Mouse (Mus musculus): ENCODE results near the gene Gm4952. TPM values are rescaled to one million over a fixed set of nuclear protein-coding genes. Genes with fewer than 3 reads are reported as not detected.

Gm4952 gene
- polyA plus RNA-seq, 1 experiment = 0.10 TPM

DNA sequence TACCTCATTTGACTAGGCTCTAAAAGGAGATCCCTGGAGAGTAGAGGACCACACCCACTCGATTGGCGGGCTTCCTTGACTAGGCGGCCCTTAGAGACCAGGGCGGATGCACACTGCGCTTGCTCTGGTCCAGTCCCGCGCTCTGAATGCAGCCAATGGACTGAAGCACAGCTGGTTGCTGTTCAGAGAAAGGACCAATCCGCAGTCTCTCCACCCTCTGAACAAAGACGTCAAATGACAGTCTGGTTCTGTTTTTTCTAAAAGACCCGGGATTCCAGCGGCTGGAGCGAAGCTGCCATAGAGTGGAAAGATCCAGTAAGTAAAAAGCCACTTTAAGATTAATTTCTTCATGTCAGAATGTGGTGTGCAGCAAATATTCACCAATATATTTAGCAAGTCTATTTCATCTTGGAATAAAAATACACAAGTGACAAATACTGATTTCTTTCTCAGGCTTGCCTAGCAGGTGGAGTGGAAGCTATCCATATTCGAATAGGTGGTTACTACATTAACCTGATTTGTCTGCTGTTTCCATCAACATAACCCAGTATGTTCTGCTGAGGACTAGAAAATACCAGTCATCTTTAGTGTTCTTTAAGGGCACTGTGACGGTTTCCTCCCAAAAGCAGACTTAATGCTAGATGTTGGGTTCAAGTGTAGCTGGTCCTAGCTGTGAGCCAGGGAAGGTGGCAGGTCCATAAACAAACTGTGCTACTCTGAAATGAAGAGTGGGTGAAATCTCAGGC lies 26.3 kb upstream of the Gm4952 start:
- no peaks in the 10 kb centered on the region for H3K4me1 ChIP-seq (ENCODE audit: control insufficient read depth, insufficient read depth, low read length)
- peak overlapping the region; percentile 4; the same call in 1 of the 2 replicates for H3K4me3 ChIP-seq (ENCODE audit: insufficient read depth, low read length)
- H3K27ac ChIP-seq (ENCODE audit: insufficient read depth, low read length) = no peak overlapping the region

DNA sequence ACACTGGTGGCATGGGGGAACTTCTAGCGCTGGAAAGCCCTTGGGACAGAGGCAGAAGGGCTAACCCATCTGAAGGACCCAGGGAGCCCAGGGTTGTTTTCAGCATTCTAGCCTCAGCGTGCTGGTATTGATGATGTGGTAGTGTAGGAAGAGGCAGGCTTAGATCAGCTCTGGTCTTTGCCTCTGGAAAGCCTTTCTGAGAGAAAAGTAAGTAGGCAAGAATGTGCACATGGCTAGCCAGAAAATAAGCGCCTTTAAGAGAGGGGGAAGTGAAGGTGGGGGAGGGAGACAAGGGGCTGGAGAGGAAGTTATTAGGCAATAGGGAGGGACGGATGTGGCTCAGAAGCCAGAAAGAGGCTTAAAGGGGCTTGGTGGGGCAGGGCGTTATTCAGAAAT lies 25.8 kb upstream of the Gm4952 start:
- TF ChIP-seq CTCF (IDR thresholded peaks at IDR 0.05; ENCODE audit: extremely low read depth, insufficient read depth, low read length) (no peak), POLR2A (IDR thresholded peaks at IDR 0.05; ENCODE audit: extremely low read depth, insufficient read depth, low read length) (no peak)
- H3K27ac ChIP-seq (ENCODE audit: insufficient read depth, low read length) = no peak overlapping the region
- 0 out of 2 replicates have a peak overlapping the region, but pooled peaks have one; percentile 4 for H3K4me3 ChIP-seq (ENCODE audit: insufficient read depth, low read length)

More for the DNA sequence above, 26.3 kb upstream of the Gm4952 start:
- no peak for TF ChIP-seq CTCF (IDR thresholded peaks at IDR 0.05; ENCODE audit: extremely low read depth, insufficient read depth, low read length)
- TF ChIP-seq POLR2A (IDR thresholded peaks at IDR 0.05; ENCODE audit: extremely low read depth, insufficient read depth, low read length) = no peak

DNA sequence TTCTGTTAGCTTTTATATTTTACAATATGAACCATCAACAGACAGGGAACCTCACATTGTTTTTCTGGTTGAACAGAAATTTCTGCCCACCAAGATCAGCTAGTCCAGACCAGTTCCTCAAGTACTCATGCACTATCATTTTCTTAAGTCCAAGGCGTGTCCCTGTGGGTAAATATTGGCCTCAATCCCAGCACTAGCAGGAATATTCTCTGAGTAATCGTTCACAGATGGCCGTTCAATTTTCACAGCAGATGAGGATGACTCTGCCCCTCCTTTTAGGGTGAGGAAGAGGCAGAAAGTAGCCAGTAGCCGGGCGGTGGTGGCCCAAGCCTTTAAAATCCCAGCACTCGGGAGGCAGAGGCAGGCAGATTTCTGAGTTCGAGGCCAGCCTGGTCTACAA lies 24.7 kb upstream of the Gm4952 start:
- Histone ChIP-seq H3K27ac (ENCODE audit: insufficient read depth, low read length) (no peak overlapping the region), H3K4me1 (ENCODE audit: control insufficient read depth, insufficient read depth, low read length) (no peaks in the 10 kb centered on the region)
- TF ChIP-seq CTCF (IDR thresholded peaks at IDR 0.05; ENCODE audit: extremely low read depth, insufficient read depth, low read length) (no peak), POLR2A (IDR thresholded peaks at IDR 0.05; ENCODE audit: extremely low read depth, insufficient read depth, low read length) (no peak)

More for the DNA sequence above, 25.8 kb upstream of the Gm4952 start:
- no peaks in the 10 kb centered on the region for H3K4me1 ChIP-seq (ENCODE audit: control insufficient read depth, insufficient read depth, low read length)

DNA sequence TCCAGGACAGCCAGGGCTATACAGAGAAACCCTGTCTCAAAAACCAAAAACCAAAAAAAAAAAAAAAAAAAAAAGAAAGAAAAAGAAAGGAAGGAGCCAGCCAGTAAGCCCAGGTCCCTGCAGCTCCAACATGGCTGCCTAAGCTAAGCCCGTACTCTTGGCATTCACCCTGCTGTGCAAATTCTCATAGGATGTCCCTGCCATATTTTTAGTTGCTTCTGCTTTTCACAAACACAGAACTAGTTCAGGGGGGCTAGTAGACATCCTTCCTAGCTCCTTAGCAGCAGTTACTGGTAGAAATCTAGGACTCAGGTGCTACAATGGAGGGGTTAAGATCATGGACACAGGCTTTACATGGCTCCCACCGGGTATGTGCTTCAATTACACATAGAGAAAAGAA lies 24.3 kb upstream of the Gm4952 start:
- Histone ChIP-seq H3K27ac (ENCODE audit: insufficient read depth, low read length) (no peak overlapping the region), H3K4me3 (ENCODE audit: insufficient read depth, low read length) (no peak overlapping the region), H3K4me1 (ENCODE audit: control insufficient read depth, insufficient read depth, low read length) (no peaks in the 10 kb centered on the region)
- TF ChIP-seq CTCF (IDR thresholded peaks at IDR 0.05; ENCODE audit: extremely low read depth, insufficient read depth, low read length) = no peak
- no peak for TF ChIP-seq POLR2A (IDR thresholded peaks at IDR 0.05; ENCODE audit: extremely low read depth, insufficient read depth, low read length)

More for the DNA sequence above, 24.7 kb upstream of the Gm4952 start:
- no peak overlapping the region for H3K4me3 ChIP-seq (ENCODE audit: insufficient read depth, low read length)

DNA sequence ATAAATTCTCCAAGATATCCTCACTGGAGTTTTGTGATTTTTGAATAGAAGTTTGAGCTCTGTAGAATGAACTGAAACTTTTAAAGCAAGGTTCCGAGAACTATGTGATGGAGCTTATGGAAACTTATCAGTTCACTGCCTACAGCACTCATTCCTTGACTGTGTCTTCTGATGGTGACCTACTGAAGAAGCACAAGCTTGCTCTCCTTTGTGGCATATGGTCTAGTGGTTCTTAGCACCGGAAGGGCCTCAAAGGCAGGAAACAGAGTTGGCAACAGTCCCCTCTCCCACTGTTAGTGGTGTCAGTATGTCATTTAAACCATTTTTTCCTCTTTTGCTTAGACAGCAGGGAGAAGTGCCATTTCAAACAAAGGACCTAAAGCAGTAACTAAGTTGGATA lies 23.1 kb upstream of the Gm4952 start:
- TF ChIP-seq POLR2A (IDR thresholded peaks at IDR 0.05; ENCODE audit: extremely low read depth, insufficient read depth, low read length) = no peak
- no peak for TF ChIP-seq CTCF (IDR thresholded peaks at IDR 0.05; ENCODE audit: extremely low read depth, insufficient read depth, low read length)

DNA sequence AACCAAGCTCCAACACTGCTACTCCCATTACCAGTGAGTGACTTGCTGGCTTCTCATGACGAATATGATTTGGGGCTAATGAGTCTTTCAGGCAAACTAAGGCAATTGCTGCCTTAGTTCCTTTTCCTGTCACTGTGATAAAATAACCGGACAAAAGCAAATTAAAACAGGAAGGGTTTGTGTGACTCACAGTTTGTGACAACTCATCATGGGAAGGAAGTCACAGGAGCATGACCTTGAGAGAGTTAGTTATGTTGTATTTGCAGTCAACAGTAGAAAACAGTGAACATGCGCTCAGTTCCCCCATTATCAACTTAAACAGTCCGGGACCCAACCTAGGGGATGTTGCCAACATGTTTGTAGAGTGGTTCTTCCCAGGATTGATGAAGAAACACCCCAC lies 14.5 kb upstream of the Gm4952 start:
- Histone ChIP-seq H3K4me3 (ENCODE audit: insufficient read depth, low read length) (no peak overlapping the region), H3K4me1 (ENCODE audit: control insufficient read depth, insufficient read depth, low read length) (no peaks in the 10 kb centered on the region), H3K27ac (ENCODE audit: insufficient read depth, low read length) (no peak overlapping the region)
- TF ChIP-seq CTCF (IDR thresholded peaks at IDR 0.05; ENCODE audit: extremely low read depth, insufficient read depth, low read length) (no peak), POLR2A (IDR thresholded peaks at IDR 0.05; ENCODE audit: extremely low read depth, insufficient read depth, low read length) (no peak)

More for the DNA sequence above, 23.1 kb upstream of the Gm4952 start:
- H3K27ac ChIP-seq (ENCODE audit: insufficient read depth, low read length) = no peak overlapping the region
- H3K4me3 ChIP-seq (ENCODE audit: insufficient read depth, low read length) = no peak overlapping the region
- no peaks in the 10 kb centered on the region for H3K4me1 ChIP-seq (ENCODE audit: control insufficient read depth, insufficient read depth, low read length)

DNA sequence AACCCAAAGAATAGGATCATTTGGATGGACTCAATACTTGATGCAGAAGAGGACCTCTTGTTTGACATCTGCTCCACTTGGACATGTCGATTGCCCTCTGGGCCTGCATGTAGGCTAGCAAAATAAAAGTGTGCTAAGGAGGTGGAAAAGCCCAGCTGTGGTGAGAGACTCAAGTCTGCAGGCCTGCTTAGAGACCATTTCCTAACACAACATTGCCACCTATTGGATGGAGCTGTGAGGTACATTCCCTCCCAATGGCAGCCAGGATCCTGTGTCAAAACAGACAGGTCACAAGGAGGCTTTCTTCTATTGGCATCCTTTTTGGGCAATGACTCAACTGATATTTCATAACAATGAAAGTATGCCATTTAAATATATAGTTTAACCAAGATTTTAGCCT lies 7.9 kb upstream of the Gm4952 start:
- Histone ChIP-seq H3K4me1 (ENCODE audit: control insufficient read depth, insufficient read depth, low read length) (no peaks in the 10 kb centered on the region), H3K27ac (ENCODE audit: insufficient read depth, low read length) (no peak overlapping the region), H3K4me3 (ENCODE audit: insufficient read depth, low read length) (no peak overlapping the region)
- TF ChIP-seq POLR2A (IDR thresholded peaks at IDR 0.05; ENCODE audit: extremely low read depth, insufficient read depth, low read length) (no peak), CTCF (IDR thresholded peaks at IDR 0.05; ENCODE audit: extremely low read depth, insufficient read depth, low read length) (peak; percentile 92)

DNA sequence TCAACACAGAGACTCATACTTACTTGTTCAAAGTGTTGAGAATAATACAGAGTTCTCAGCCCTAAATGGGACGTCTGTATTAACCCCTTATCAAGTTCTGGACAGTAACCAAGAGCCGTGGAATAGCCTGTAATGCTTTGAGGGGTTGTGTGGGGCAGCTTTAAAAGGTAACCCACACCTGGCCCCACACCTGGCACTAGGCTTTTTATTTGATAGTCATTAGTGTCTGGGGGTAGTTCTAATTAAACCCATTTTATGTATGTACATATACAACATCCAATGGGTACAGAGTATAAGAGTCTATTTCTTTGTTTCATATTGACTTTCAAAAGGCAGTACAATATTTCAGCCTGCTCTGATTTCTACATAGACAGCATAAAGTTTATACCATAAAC lies 4.6 kb upstream of the Gm4952 start:
- peak overlapping the region; percentile 99 for H3K4me3 ChIP-seq (ENCODE audit: insufficient read depth, low read length)
- no peaks in the 10 kb centered on the region; the same call in 1 of the 2 replicates for H3K4me1 ChIP-seq (ENCODE audit: control insufficient read depth, insufficient read depth, low read length)
- no peak overlapping the region for H3K27ac ChIP-seq (ENCODE audit: insufficient read depth, low read length)
- TF ChIP-seq CTCF (IDR thresholded peaks at IDR 0.05; ENCODE audit: extremely low read depth, insufficient read depth, low read length) = no peak
- no peak for TF ChIP-seq POLR2A (IDR thresholded peaks at IDR 0.05; ENCODE audit: extremely low read depth, insufficient read depth, low read length)

DNA sequence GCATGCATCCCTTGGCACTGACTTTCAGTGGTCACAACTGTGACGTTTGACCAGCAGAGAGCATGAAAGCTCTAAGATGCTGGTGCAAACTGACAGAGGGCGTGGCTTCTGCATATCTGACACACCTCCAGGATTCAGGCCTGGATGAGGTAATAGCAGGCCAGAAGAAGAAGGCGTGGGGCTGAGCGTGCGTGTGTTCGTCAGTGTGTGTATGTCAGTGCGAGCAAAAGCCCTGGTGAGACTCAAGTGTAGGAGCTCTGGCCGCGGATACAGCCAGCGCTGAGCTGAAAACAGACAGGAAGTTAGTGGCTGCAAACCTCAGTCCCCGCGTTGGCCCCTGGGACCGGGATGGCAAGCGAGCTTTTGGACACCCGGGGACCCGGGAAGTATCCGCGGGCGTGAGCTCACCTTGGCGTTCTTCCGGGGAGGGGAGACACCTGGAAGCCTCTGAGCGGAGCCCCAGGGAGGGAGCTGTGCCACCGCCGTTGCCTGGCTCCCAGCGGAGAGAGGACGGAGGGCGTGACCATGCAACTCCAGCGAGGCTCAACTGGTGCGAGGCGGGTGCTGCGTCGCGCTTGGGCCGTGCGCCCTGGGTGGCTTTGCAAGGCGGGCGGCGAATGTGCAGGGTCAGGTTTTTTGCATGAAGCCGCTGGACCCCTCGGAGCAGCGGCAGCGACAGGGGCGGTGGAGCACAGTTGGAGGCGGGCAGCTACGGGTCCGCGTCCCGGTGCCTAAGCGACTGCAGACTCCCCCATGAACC lies 4.1 kb upstream of the Gm4952 start:
- peak; percentile 28; the same call in 1 of the 2 replicates for TF ChIP-seq CTCF (IDR thresholded peaks at IDR 0.05; ENCODE audit: extremely low read depth, insufficient read depth, low read length)
- TF ChIP-seq POLR2A (IDR thresholded peaks at IDR 0.05; ENCODE audit: extremely low read depth, insufficient read depth, low read length) = peak; percentile 91
- H3K4me3 ChIP-seq (ENCODE audit: insufficient read depth, low read length) = peak overlapping the region; percentile 99

More for the DNA sequence above, 4.1 kb upstream of the Gm4952 start:
- Histone ChIP-seq H3K27ac (ENCODE audit: insufficient read depth, low read length) (peak overlapping the region; percentile 96), H3K4me1 (ENCODE audit: control insufficient read depth, insufficient read depth, low read length) (no peaks in the 10 kb centered on the region; the same call in 1 of the 2 replicates)

Data from cortical plate, adult 2 months (tissue).